Mouse (Mus musculus): Measurements from ENCODE around the gene Sdhd. TPM values are rescaled to one million over a fixed set of nuclear protein-coding genes. Genes with fewer than 3 reads are reported as not detected.

Sdhd gene
- polyA plus RNA-seq, 1 experiment from 2014 or later: 544 TPM

DNA sequence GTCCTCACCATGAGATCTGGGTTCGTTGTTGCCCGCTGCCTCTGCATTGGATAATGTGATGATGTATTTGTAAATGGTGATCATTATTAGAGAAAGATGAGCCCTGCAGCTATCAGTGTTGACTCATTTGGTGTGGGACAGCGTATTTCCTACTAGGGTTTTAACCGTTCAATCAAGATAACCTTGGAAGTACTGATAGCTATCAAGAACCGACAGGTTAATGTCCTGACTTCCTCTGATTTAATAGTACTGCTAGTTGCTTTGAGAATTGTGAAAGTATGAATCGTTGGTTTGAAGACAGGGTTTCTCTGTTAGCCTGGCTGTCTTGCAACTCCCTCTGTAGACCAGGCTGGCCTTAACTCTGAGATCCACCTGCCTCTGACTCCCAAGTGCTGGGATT lies 726 bp upstream of the Sdhd start:
- peaks cover 7% of the 10 kb centered on the region; the same call in 1 of the 2 replicates for H3K36me3 ChIP-seq
- peak overlapping the region; percentile 61 for H3K4me2 ChIP-seq (replicated peaks)
- ATAC-seq: no peak; the same call in 1 of the 2 replicates
- H3K4me3 ChIP-seq (replicated peaks): peak overlapping the region; percentile 70
- peaks cover 10% of the 10 kb centered on the region for H3K4me1 ChIP-seq (replicated peaks)
- H3K9me3 ChIP-seq: no peaks in the 10 kb centered on the region
- 1% methylated on average over 6 of the region's 6 CpGs for WGBS
- H3K27ac ChIP-seq: peak overlapping the region; percentile 87; the same call in 1 of the 2 replicates
- no peaks in the 10 kb centered on the region for H3K27me3 ChIP-seq (replicated peaks)
- peak overlapping the region; percentile 86 for H3K9ac ChIP-seq

DNA sequence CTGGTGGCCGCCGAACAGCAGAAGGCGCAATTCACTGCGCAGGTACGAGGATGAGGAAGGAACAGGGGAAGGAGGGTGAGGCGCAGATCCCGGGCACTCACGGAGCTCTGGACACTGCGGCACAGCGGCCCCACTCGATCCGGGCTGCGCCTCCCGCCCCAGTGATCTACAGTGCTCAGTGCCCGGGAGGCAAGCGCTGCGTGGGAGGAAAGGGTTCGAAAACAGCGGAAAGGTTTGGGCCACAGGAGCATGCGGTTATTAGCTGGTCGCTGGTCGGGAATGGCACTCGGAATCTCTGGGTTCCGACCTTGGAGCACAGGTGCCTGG lies 349 bp upstream of the Sdhd start:
- no peaks in the 10 kb centered on the region for H3K9me3 ChIP-seq
- H3K27ac ChIP-seq: peak overlapping the region; percentile 87
- peaks cover 10% of the 10 kb centered on the region for H3K4me1 ChIP-seq (replicated peaks)
- peak overlapping the region; percentile 61 for H3K4me2 ChIP-seq (replicated peaks)
- H3K4me3 ChIP-seq (replicated peaks): peak overlapping the region; percentile 70
- H3K9ac ChIP-seq: peak overlapping the region; percentile 86
- peak; percentile 86 for ATAC-seq
- H3K36me3 ChIP-seq: peaks cover 7% of the 10 kb centered on the region; the same call in 1 of the 2 replicates
- no peaks in the 10 kb centered on the region for H3K27me3 ChIP-seq (replicated peaks)
- under 1% methylated on average over 24 of the region's 24 CpGs for WGBS

- 72% methylated on average over 7 of the region's 7 CpGs for WGBS
Observed at GRCm38 (mm10) chr9:50602055-50602845, 1.4 kb downstream of the Sdhd start.

DNA sequence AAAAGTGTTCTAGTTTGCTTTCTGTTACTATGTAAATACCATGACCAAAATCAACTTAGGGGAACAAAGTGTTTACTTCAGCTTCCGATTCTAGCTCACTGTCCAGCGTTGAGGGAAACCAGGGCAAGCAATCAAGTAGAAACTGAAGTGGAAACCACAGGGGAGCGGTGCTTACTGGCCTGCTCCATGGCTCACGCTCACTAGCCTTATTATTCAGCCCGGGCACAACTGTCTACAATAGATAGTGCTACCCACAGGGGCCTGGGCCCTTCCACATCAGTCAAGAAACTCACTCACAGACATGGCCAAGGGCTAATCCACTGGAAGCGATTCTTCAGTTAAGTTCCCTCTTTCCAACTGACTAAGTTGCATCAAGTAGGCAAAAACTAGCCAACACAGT lies 2.1 kb downstream of the Sdhd start:
- H3K36me3 ChIP-seq: peaks cover 24% of the 10 kb centered on the region
- peak overlapping the region; percentile 61; the same call in 1 of the 2 replicates for H3K4me2 ChIP-seq (replicated peaks)
- WGBS: 79% methylated on average over 6 of the region's 6 CpGs
- H3K4me3 ChIP-seq (replicated peaks): no peak overlapping the region
- peaks cover 10% of the 10 kb centered on the region for H3K4me1 ChIP-seq (replicated peaks)
- no peak for ATAC-seq
- H3K9me3 ChIP-seq: no peaks in the 10 kb centered on the region
- H3K27ac ChIP-seq: no peak overlapping the region
- no peaks in the 10 kb centered on the region for H3K27me3 ChIP-seq (replicated peaks)
- no peak overlapping the region for H3K9ac ChIP-seq

More at GRCm38 (mm10) chr9:50602055-50602845, 1.4 kb downstream of the Sdhd start:
- Histone ChIP-seq H3K9me3 (no peaks in the 10 kb centered on the region), H3K9ac (peak overlapping the region; percentile 86), H3K36me3 (peaks cover 18% of the 10 kb centered on the region), H3K27ac (no peak overlapping the region), H3K4me2 (replicated peaks) (peak overlapping the region; percentile 61), H3K4me1 (replicated peaks) (peaks cover 10% of the 10 kb centered on the region), H3K4me3 (replicated peaks) (peak overlapping the region; percentile 70), H3K27me3 (replicated peaks) (no peaks in the 10 kb centered on the region)
- no peak for ATAC-seq

DNA sequence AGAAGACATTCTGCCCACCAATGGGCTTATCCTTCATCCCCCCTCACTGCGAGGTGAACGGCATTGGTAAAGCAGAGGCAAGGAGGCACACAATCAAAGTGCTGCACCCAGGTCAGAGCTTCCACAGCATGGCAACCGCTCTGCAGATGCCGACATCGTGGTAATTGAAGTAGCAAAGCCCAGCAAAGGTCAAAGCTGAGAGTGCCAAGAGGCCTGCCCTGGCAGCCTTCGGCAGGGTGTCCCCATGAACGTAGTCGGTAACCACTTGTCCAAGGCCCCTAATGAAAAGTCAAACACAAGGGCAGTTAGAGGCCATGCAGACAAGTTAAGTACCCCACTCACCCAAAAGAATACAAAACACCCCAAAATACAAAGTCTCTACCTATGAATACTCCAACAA lies 6.6 kb downstream of the Sdhd start:
- Histone ChIP-seq H3K4me1 (replicated peaks) (peaks cover under 1% of the 10 kb centered on the region; the same call in 1 of the 2 replicates), H3K36me3 (peaks cover 36% of the 10 kb centered on the region), H3K9me3 (no peaks in the 10 kb centered on the region), H3K9ac (no peak overlapping the region), H3K4me3 (replicated peaks) (no peak overlapping the region), H3K27me3 (replicated peaks) (no peaks in the 10 kb centered on the region), H3K4me2 (replicated peaks) (no peak overlapping the region), H3K27ac (no peak overlapping the region)
- ATAC-seq: no peak
- 94% methylated on average over 8 of the region's 8 CpGs for WGBS

GRCm38 (mm10) chr9:50594794-50595417 lies 8.7 kb downstream of the Sdhd start:
- Histone ChIP-seq H3K36me3 (peaks cover 32% of the 10 kb centered on the region), H3K4me1 (replicated peaks) (no peaks in the 10 kb centered on the region), H3K27ac (peak overlapping the region; percentile 40), H3K4me3 (replicated peaks) (no peak overlapping the region), H3K27me3 (replicated peaks) (no peaks in the 10 kb centered on the region), H3K9ac (no peak overlapping the region), H3K9me3 (no peaks in the 10 kb centered on the region), H3K4me2 (replicated peaks) (no peak overlapping the region)
- peak; percentile 80 for ATAC-seq
- 67% methylated on average over 12 of the region's 12 CpGs for WGBS

- no peak for ATAC-seq
- no peak overlapping the region for H3K27ac ChIP-seq
- H3K4me1 ChIP-seq (replicated peaks): no peaks in the 10 kb centered on the region
- no peak overlapping the region for H3K9ac ChIP-seq
- no peaks in the 10 kb centered on the region for H3K27me3 ChIP-seq (replicated peaks)
- 69% methylated on average over 3 of the region's 3 CpGs for WGBS
- H3K9me3 ChIP-seq: no peaks in the 10 kb centered on the region
- H3K36me3 ChIP-seq: peaks cover 28% of the 10 kb centered on the region
- H3K4me3 ChIP-seq (replicated peaks): no peak overlapping the region
- H3K4me2 ChIP-seq (replicated peaks): no peak overlapping the region
Observed at GRCm38 (mm10) chr9:50593544-50593943, 10.1 kb downstream of the Sdhd start.

DNA sequence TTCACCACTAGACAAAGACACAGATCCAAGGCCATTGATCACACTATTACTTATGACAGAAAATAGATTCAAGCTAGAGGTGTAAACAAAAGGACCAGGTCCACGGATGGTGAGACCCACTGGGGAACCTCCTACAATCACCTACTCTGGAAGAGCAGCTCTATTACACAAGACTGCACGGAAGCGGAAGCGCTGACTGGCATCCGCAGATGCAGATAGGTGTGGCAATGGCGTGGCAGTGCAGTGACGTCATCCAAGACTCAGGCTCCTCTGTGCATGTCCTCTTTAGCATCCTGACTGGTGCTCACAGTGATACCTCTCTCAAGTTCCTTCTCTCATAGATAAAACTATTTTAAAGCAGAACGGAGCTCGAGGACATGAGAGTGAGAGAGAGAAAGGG lies 10.7 kb downstream of the Sdhd start:
- Histone ChIP-seq H3K36me3 (peaks cover 23% of the 10 kb centered on the region), H3K27ac (no peak overlapping the region), H3K4me1 (replicated peaks) (no peaks in the 10 kb centered on the region), H3K4me3 (replicated peaks) (no peak overlapping the region), H3K27me3 (replicated peaks) (no peaks in the 10 kb centered on the region), H3K4me2 (replicated peaks) (no peak overlapping the region), H3K9ac (no peak overlapping the region), H3K9me3 (no peaks in the 10 kb centered on the region)
- ATAC-seq: no peak
- WGBS: 86% methylated on average over 9 of the region's 9 CpGs

DNA sequence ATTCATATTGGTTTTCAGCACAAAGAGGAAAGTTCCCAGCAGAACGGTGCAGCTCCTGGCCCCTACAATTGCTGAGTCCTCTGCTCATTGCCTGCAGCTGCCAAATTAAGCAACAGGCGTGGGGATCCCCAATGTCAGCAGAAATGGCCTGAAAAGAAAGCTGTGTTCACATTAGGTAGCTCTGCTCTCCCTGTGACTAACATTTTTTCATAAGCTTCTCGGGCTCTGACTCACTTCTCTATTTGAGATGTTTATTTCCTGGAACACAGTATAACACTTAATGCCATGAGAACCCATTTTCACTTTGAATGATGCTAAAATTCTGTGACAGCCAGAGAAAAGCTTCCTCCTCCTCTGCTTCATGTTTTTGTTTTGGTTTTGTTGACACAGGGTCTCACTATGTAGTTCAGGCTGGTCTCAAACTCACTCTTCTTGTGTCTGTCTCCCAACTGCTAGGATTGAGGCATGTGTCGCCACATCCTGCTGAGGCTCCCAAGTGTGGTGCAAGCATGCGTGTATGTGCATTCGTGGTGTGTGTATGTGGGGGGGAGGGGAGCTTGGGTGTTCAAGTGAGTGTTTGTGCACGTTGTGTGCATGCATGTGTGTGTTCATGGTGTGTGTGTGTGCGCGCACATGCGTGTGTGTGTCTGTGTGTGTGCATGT lies 12.6 kb downstream of the Sdhd start:
- H3K4me3 ChIP-seq (replicated peaks): no peak overlapping the region
- WGBS: 77% methylated on average over 10 of the region's 10 CpGs

DNA sequence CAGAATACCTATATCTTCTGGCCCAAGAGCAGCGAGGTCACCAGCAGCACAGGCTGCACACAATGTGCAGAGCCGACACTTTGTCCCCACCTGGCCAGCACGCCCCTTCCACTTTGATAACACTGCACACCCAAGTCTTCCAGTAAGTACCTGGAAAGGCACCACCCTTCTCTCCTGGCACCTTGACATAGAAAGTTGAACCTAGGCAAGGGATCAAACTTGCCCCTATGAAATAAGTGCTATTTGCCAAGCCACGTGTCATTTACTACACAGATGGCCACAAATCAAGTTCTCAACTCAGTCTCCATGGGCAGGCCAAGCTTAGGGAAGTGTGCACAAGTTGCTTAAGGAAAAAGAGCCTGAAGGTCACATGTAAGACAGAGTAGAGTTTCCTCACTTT lies 16.7 kb downstream of the Sdhd start:
- 54% methylated on average over 4 of the region's 4 CpGs for WGBS
- H3K36me3 ChIP-seq: no peaks in the 10 kb centered on the region
- no peak overlapping the region for H3K4me3 ChIP-seq (replicated peaks)
- H3K4me1 ChIP-seq (replicated peaks): 0 out of 2 replicates have a peak, but pooled peaks cover 3% of the 10 kb centered on the region
- peak; percentile 87 for ATAC-seq
- H3K4me2 ChIP-seq (replicated peaks): no peak overlapping the region
- no peaks in the 10 kb centered on the region for H3K27me3 ChIP-seq (replicated peaks)
- H3K9me3 ChIP-seq: no peaks in the 10 kb centered on the region
- no peak overlapping the region for H3K9ac ChIP-seq
- peak overlapping the region; percentile 9; the same call in 1 of the 2 replicates for H3K27ac ChIP-seq

More for the DNA sequence above, 12.6 kb downstream of the Sdhd start:
- H3K9me3 ChIP-seq: no peaks in the 10 kb centered on the region
- ATAC-seq: no peak
- no peak overlapping the region for H3K4me2 ChIP-seq (replicated peaks)
- H3K27me3 ChIP-seq (replicated peaks): no peaks in the 10 kb centered on the region
- H3K9ac ChIP-seq: no peak overlapping the region
- H3K36me3 ChIP-seq: peaks cover 9% of the 10 kb centered on the region; the same call in 1 of the 2 replicates
- H3K27ac ChIP-seq: no peak overlapping the region
- no peaks in the 10 kb centered on the region for H3K4me1 ChIP-seq (replicated peaks)

DNA sequence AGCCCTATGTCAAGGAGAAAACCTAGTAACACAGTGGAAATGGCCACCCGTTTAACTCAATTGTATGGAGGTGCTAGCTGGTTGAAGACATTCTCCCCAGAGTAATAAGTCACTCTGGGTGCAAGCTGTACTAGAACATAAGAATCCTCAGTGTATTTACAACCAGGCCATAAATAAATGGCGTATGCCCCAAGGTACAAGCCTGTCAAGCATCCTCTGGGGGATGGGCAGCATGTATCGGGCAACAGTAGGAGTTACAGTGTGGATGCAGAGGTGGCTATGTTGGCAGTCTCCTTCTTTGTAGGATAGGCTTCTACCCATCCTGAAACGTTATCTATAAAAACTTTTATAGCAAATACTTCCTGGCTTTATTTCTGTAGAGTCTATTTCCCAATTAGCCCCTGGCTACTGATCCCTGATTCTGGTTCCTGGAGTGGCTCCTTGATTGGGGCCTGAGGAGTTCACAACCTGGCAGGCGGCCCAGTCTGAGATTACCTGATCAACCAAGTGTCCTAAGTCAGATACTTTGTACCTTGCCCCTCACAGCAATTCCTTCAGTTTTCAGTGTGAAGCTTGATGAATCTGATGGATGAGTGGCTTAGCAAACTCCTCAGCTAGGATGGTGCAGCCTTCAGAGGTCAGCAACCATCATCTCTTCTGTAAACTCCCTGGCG lies 18.3 kb downstream of the Sdhd start:
- Histone ChIP-seq H3K27ac (no peak overlapping the region), H3K27me3 (replicated peaks) (no peaks in the 10 kb centered on the region)
- peak; percentile 67 for ATAC-seq

GRCm38 (mm10) chr9:50580370-50580769 lies 23.2 kb downstream of the Sdhd start:
- Histone ChIP-seq H3K9me3 (no peaks in the 10 kb centered on the region), H3K4me1 (replicated peaks) (no peaks in the 10 kb centered on the region), H3K4me2 (replicated peaks) (no peak overlapping the region), H3K27ac (no peak overlapping the region), H3K36me3 (no peaks in the 10 kb centered on the region), H3K9ac (no peak overlapping the region), H3K4me3 (replicated peaks) (no peak overlapping the region), H3K27me3 (replicated peaks) (no peaks in the 10 kb centered on the region)
- no peak for ATAC-seq
- WGBS: 41% methylated on average over 4 of the region's 4 CpGs

More for the DNA sequence above, 18.3 kb downstream of the Sdhd start:
- 0 out of 2 replicates have a peak, but pooled peaks cover 3% of the 10 kb centered on the region for H3K4me1 ChIP-seq (replicated peaks)
- H3K4me2 ChIP-seq (replicated peaks): no peak overlapping the region
- no peak overlapping the region for H3K4me3 ChIP-seq (replicated peaks)
- no peaks in the 10 kb centered on the region for H3K36me3 ChIP-seq
- H3K9ac ChIP-seq: no peak overlapping the region
- no peaks in the 10 kb centered on the region for H3K9me3 ChIP-seq
- 63% methylated on average over 6 of the region's 6 CpGs for WGBS

Measured in intestine, embryonic 15.5 days (tissue).